Mouse (Mus musculus) B cell, adult 67 days (primary cell): ENCODE results near the gene Gm2310. TPM values are rescaled to one million over a fixed set of nuclear protein-coding genes. Genes with fewer than 3 reads are reported as not detected.

ENCODE experiments used
- total RNA-seq, 2 experiments: library from RNA; stranded (reverse); gene quantifications; 4 replicates each; pipeline ENCODE4 v1.2.4; 2023

The Gm2310 gene
- total RNA-seq: not detected

DNA sequence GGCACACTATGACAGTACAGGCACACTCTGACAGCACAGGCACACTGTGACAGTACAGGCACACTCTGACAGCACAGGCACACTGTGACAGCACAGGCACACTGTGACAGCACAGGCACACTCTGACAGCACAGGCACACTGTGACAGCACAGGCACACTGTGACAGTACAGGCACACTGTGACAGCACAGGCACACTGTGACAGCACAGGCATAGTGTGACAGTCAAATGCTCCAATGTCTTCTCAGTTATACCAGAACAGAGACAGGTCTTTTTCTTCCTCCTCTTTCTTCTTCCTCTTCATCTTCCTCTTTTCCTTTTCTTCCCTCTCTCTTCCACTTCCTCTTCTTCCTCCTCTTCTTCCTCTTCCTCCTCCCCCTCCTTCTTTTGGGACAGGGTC, at the start of gene Gm2310:
Gene Gm2310, minus strand, starts transcription at position 101 of the 400 bp plus-strand sequence.

Other genes with a start within 250 kb of the Gm2310 start
- gene Nipbl, start 75.5 kb downstream of the Gm2310 start, total RNA-seq: 100 to 1,000 TPM; 108 to 109 TPM
- gene Slc1a3, start 190.8 kb upstream of the Gm2310 start, total RNA-seq: not detected